Mouse (Mus musculus): Measurements from ENCODE around the gene Mapk14. TPM values are rescaled to one million over a fixed set of nuclear protein-coding genes. Genes with fewer than 3 reads are reported as not detected.
"Not testable (repeated sequence)": the region's sequence is repeated elsewhere in the genome, so short reads cannot be mapped to it uniquely, and the experiment has no call there.

The Mapk14 gene
- total and polyA plus RNA-seq, 3 experiments: 50.1 to 52.8 (median 51.3) TPM

DNA sequence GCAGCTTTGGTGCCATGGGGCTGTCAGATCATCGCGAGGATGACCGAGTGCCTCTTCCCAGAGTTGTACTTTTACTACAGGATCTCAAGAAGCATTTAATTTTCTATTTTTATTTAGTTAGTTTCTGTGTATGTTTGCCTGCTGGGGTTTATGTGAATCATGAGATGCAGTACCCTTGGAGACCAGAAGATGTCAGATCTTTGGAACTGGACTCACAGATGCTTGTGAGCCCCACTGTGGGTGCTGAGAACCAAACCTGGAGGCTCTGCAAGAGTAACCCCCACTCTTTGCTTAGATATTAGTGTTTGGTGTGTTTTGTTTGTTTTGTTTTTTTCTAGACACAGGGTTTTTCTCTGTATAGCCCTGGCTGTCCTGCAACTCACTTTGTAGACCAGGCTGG, 22.9 kb downstream of the Mapk14 start:
- TF ChIP-seq EP300 (IDR thresholded peaks at IDR 0.05; ENCODE audit: insufficient read depth, low read depth, low read length) (no peak), POLR2A (IDR thresholded peaks at IDR 0.05; ENCODE audit: insufficient read depth, low read depth, low read length) (no peak), CTCF (IDR thresholded peaks at IDR 0.05) (peak; percentile 43)
- peaks cover 17% of the 10 kb centered on the region for H3K4me1 ChIP-seq (ENCODE audit: control insufficient read depth, insufficient read depth, low read length)
- no peak overlapping the region for H3K27ac ChIP-seq
- H3K27me3 ChIP-seq (ENCODE audit: control insufficient read depth, insufficient read depth, low read length): no peaks in the 10 kb centered on the region
- H3K4me3 ChIP-seq: no peak overlapping the region
- no peak for DNase-seq
- intact Hi-C loops (cut with DNase I): no loop called here
- no peak overlapping the region for H3K9ac ChIP-seq (ENCODE audit: low read depth, low read length)
- H3K79me2 ChIP-seq (replicated peaks; ENCODE audit: control insufficient read depth, insufficient read depth, low read length): peaks cover 10% of the 10 kb centered on the region
- peaks cover 10% of the 10 kb centered on the region for H3K36me3 ChIP-seq (ENCODE audit: control insufficient read depth, insufficient read depth, low read length)
- 98% methylated on average over 3 of the region's 3 CpGs for WGBS

DNA sequence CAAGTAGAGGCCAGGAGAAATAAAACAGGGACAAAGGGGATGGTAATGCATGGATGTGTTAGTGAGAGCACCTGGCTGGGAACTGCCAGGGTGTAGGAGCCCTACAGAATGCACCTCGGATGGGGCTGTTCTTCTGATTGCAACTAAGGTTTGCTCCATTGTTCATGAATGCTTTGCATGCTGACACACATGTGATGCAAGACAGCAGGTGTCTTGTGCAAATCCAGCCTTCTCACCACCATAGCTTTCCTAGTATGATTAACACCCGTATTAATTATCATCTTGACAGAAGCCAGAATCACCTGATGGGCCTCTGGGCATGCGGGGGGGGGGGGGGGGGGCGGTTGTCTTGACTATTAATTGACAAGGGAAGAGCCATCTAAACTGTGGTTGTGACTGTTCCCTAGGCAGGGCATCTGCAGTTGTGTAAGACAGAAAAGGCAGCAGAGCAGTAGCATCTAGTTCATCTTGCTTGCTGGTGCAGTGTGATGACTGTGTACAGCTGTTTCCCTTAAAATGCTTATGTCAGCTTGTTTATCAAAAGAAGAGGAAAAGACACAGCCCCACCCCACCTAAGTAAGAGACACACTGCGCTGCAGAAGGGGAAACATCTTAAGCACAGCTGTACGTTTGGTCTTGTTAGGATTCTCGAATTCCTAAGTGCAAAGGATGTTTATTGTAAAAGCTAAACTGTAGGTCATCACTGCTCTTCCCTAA, 24.9 kb downstream of the Mapk14 start:
- H3K79me2 ChIP-seq (replicated peaks; ENCODE audit: control insufficient read depth, insufficient read depth, low read length): no peaks in the 10 kb centered on the region; the same call in 1 of the 2 replicates
- no peak for DNase-seq
- WGBS: 59% methylated on average over 7 of the region's 7 CpGs
- no peak overlapping the region for H3K9ac ChIP-seq (ENCODE audit: low read depth, low read length)
- TF ChIP-seq EP300 (IDR thresholded peaks at IDR 0.05; ENCODE audit: insufficient read depth, low read depth, low read length) (no peak), CTCF (IDR thresholded peaks at IDR 0.05) (no peak), POLR2A (IDR thresholded peaks at IDR 0.05; ENCODE audit: insufficient read depth, low read depth, low read length) (no peak)
- no peaks in the 10 kb centered on the region for H3K27me3 ChIP-seq (ENCODE audit: control insufficient read depth, insufficient read depth, low read length)
- H3K36me3 ChIP-seq (ENCODE audit: control insufficient read depth, insufficient read depth, low read length): peaks cover 17% of the 10 kb centered on the region
- peaks cover 18% of the 10 kb centered on the region for H3K4me1 ChIP-seq (ENCODE audit: control insufficient read depth, insufficient read depth, low read length)
- H3K27ac ChIP-seq: no peak overlapping the region
- H3K4me3 ChIP-seq: no peak overlapping the region
- intact Hi-C loops (cut with DNase I): no loop called here

DNA sequence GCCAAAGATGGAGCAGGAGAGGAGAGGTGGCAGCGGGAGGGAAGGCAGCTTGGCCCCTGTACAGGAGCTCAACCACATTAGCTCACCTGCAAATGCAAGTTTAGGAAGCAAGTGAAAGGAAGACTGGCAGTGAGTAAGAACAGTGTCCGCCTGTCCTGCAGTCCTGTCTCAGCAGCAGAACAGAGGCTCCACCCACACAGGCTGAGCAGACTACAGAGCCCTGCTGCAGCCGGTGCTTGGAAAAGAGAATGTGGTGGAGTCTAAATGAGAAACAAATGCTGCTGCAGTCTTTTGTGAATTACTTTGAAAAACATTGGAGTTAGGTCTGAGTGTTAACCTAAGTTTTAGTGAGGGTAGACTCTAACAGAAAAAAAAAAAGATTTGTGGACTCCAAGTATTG, 26.4 kb downstream of the Mapk14 start:
- 72% methylated on average over 3 of the region's 3 CpGs for WGBS
- no peak overlapping the region for H3K4me3 ChIP-seq
- no peaks in the 10 kb centered on the region; the same call in 1 of the 2 replicates for H3K79me2 ChIP-seq (replicated peaks; ENCODE audit: control insufficient read depth, insufficient read depth, low read length)
- peaks cover 10% of the 10 kb centered on the region for H3K4me1 ChIP-seq (ENCODE audit: control insufficient read depth, insufficient read depth, low read length)
- DNase-seq: no peak
- no peak overlapping the region for H3K27ac ChIP-seq
- H3K9ac ChIP-seq (ENCODE audit: low read depth, low read length): no peak overlapping the region
- H3K36me3 ChIP-seq (ENCODE audit: control insufficient read depth, insufficient read depth, low read length): peaks cover 23% of the 10 kb centered on the region
- no peaks in the 10 kb centered on the region for H3K27me3 ChIP-seq (ENCODE audit: control insufficient read depth, insufficient read depth, low read length)
- intact Hi-C loops (cut with DNase I): no loop called here
- TF ChIP-seq CTCF (IDR thresholded peaks at IDR 0.05): no peak
- no peak for TF ChIP-seq EP300 (IDR thresholded peaks at IDR 0.05; ENCODE audit: insufficient read depth, low read depth, low read length)
- no peak for TF ChIP-seq POLR2A (IDR thresholded peaks at IDR 0.05; ENCODE audit: insufficient read depth, low read depth, low read length)

DNA sequence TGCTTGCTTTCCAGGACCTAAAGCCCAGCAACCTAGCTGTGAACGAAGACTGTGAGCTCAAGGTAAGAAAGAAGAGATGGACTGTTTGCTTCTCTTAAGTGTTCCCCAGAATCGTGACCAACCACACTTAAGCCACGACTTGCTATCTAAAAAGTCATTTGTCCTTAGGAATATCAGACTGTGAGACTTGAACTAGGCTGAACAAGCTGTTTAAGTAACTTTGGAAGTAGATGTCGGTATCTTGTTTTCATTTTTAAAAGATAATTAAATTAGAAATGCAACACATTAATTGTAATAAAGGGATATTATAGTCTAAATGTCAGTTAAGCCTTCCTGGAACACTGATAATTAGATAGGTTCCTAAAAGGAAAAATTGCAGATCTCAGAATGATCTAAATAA, 34.7 kb downstream of the Mapk14 start, which contains the start of gene AC170998.1:
Gene AC170998.1, plus strand, starts transcription at position 301 of the 400 bp plus-strand sequence.
- Histone ChIP-seq H3K4me1 (ENCODE audit: control insufficient read depth, insufficient read depth, low read length) (no peaks in the 10 kb centered on the region; the same call in 1 of the 2 replicates), H3K27ac (no peak within 1 kb of the TSS), H3K9ac (ENCODE audit: low read depth, low read length) (no peak within 1 kb of the TSS), H3K79me2 (replicated peaks; ENCODE audit: control insufficient read depth, insufficient read depth, low read length) (no peaks in the 10 kb centered on the region; the same call in none of the 2 replicates), H3K4me3 (no peak within 1 kb of the TSS), H3K27me3 (ENCODE audit: control insufficient read depth, insufficient read depth, low read length) (no peaks in the 10 kb centered on the region), H3K36me3 (ENCODE audit: control insufficient read depth, insufficient read depth, low read length) (peaks cover 7% of the 10 kb centered on the region)
- intact Hi-C loops (cut with DNase I): no loop called here
- WGBS: 90% methylated on average over 4 of the region's 4 CpGs
- no peak for DNase-seq
- TF ChIP-seq CTCF (IDR thresholded peaks at IDR 0.05): no peak
- no peak for TF ChIP-seq POLR2A (IDR thresholded peaks at IDR 0.05; ENCODE audit: insufficient read depth, low read depth, low read length)
- no peak for TF ChIP-seq EP300 (IDR thresholded peaks at IDR 0.05; ENCODE audit: insufficient read depth, low read depth, low read length)

DNA sequence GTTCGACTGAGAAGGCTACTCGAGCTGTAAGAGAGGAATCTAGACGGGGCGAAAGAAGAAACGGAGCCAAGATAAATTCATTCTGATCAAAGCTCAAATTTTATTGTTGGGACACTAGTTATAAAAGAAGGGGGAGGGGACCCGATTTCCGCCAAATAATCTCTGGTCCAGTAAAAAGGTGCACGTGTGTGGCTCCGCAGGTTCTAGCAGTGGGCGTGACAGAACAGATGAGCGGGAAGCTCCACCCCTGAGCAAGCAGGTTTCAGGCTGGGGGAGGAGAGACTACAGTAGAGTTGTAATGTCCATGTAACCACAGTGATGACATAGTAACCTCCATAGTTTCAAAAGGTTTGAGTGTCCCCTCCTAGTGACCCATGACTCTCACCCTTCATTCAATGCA, 36.4 kb downstream of the Mapk14 start:
- 93% methylated on average over 11 of the region's 11 CpGs for WGBS

DNA sequence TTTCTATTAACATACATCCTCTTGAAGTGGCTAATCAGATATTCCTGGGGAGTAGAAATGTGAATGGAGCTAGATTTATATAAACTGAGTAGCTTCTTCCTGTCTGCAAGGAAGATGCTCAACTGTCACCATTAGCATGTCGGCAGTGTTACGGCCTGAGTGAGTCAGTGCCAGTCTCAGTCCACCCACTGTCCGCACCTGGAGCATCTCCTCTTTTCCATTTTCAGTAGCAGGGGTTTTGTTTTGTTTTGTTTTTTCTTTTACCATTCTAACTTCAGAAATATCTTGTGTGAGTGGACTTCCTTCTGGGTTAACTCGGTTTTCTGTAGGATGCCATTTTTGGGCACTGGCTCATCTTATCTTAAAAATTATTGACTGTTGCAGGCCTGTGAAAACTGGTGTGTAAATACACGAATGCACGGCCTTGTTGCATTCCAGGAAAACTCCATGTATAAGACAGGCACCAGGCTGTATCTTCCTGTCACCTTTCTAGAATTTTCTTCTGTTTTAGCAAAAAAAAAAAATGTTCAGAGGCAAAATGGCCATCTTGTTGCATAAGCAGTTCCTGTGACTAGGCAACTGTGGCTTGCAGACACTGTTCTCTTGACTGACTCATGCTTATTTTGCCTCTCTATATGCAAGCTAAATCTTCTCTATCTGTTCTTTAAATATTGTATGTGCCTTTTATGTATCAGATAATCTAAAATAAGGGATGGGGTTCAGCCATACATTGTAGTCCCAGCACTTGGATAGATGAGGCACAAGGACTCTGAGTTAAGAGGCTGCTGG, 44.4 kb downstream of the Mapk14 start:
- no peaks in the 10 kb centered on the region; the same call in 1 of the 2 replicates for H3K36me3 ChIP-seq (ENCODE audit: control insufficient read depth, insufficient read depth, low read length)
- WGBS: 75% methylated on average over 6 of the region's 6 CpGs

More for the DNA sequence above, 36.4 kb downstream of the Mapk14 start:
- DNase-seq; H3K27me3 ChIP-seq (ENCODE audit: control insufficient read depth, insufficient read depth, low read length); H3K9ac ChIP-seq (ENCODE audit: low read depth, low read length); H3K4me1 ChIP-seq (ENCODE audit: control insufficient read depth, insufficient read depth, low read length); H3K4me3 ChIP-seq; H3K79me2 ChIP-seq (replicated peaks; ENCODE audit: control insufficient read depth, insufficient read depth, low read length); H3K36me3 ChIP-seq (ENCODE audit: control insufficient read depth, insufficient read depth, low read length); H3K27ac ChIP-seq; intact Hi-C loops (cut with DNase I): not testable (repeated sequence)

More for the DNA sequence above, 44.4 kb downstream of the Mapk14 start:
- no peaks in the 10 kb centered on the region for H3K27me3 ChIP-seq (ENCODE audit: control insufficient read depth, insufficient read depth, low read length)
- no peak for DNase-seq
- H3K9ac ChIP-seq (ENCODE audit: low read depth, low read length): no peak overlapping the region
- intact Hi-C loops (cut with DNase I): no loop called here
- TF ChIP-seq EP300 (IDR thresholded peaks at IDR 0.05; ENCODE audit: insufficient read depth, low read depth, low read length) (no peak), CTCF (IDR thresholded peaks at IDR 0.05) (no peak), POLR2A (IDR thresholded peaks at IDR 0.05; ENCODE audit: insufficient read depth, low read depth, low read length) (no peak)
- no peak overlapping the region for H3K27ac ChIP-seq
- H3K4me3 ChIP-seq: no peak overlapping the region
- H3K79me2 ChIP-seq (replicated peaks; ENCODE audit: control insufficient read depth, insufficient read depth, low read length): no peaks in the 10 kb centered on the region
- no peaks in the 10 kb centered on the region; the same call in 1 of the 2 replicates for H3K4me1 ChIP-seq (ENCODE audit: control insufficient read depth, insufficient read depth, low read length)
